Mouse (Mus musculus): ENCODE data around the gene Ick. TPM values are rescaled to one million over a fixed set of nuclear protein-coding genes. Genes with fewer than 3 reads are reported as not detected.
"Not testable (repeated sequence)": the region's sequence is repeated elsewhere in the genome, so short reads cannot be mapped to it uniquely, and the experiment has no call there.

The Ick gene
- polyA plus RNA-seq, 1 experiment, result 8.2 TPM

DNA sequence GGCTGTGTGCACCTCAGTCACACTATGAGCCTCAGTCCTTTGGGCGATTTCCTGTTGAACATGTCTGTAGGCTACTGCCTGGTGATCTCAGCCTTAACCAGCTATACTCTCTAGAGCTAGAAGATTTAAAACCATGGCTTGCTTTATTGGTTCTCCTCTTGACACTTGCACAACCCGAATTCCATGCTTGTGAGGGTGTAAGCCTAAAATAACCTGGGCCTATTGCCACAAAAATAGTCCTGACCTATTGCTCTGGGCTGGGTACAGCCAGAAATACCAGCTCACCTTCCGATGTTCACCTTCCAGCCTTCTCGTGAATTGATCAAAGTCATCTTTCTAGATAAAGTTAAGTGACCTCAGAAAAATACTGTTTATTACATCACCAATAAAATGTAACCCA lies 30.5 kb downstream of the Ick start:
- Histone ChIP-seq H3K36me3 (ENCODE audit: control insufficient read depth, insufficient read depth, low read length) (no peaks in the 10 kb centered on the region; the same call in 1 of the 2 replicates), H3K4me3 (ENCODE audit: insufficient read depth, low read depth, low read length) (no peak overlapping the region), H3K27ac (ENCODE audit: insufficient read depth, low read depth, low read length) (no peak overlapping the region), H3K27me3 (replicated peaks; ENCODE audit: control insufficient read depth, insufficient read depth, low read length) (no peaks in the 10 kb centered on the region), H3K4me1 (ENCODE audit: control insufficient read depth, insufficient read depth, low read length) (no peaks in the 10 kb centered on the region)
- TF ChIP-seq CTCF (conservative IDR thresholded peaks at IDR 0.05; ENCODE audit: insufficient read depth, insufficient read length, low read depth, low read length) (no peak), POLR2A (IDR thresholded peaks at IDR 0.05; ENCODE audit: low read depth, low read length) (no peak)
- 69% methylated on average over 4 of the region's 4 CpGs for WGBS
- peak; percentile 24 for DNase-seq

DNA sequence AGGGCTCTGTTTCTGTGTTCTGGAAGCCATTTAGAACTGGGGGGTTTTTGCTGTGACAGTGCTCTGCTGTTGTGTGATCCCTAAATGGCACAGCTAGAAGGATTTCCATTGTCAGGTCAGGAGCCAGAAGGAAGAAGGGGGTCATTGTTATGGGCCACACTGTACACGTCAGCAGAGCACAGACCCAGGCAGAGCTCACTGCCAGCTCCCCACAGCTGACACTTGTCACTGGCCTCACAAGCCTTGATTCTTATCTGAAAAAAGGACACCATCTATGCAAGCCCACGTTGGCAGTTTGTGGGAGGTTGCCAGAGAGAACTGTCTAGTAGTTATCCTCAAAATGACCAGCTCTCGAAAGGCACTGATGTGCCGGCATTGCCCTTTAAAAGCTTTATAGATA lies 37.1 kb downstream of the Ick start:
- 74% methylated on average over 4 of the region's 4 CpGs for WGBS
- no peak for DNase-seq
- Histone ChIP-seq H3K4me3 (ENCODE audit: insufficient read depth, low read depth, low read length) (no peak overlapping the region), H3K27me3 (replicated peaks; ENCODE audit: control insufficient read depth, insufficient read depth, low read length) (no peaks in the 10 kb centered on the region), H3K4me1 (ENCODE audit: control insufficient read depth, insufficient read depth, low read length) (no peaks in the 10 kb centered on the region), H3K27ac (ENCODE audit: insufficient read depth, low read depth, low read length) (no peak overlapping the region), H3K36me3 (ENCODE audit: control insufficient read depth, insufficient read depth, low read length) (no peaks in the 10 kb centered on the region; the same call in 1 of the 2 replicates)
- TF ChIP-seq CTCF (conservative IDR thresholded peaks at IDR 0.05; ENCODE audit: insufficient read depth, insufficient read length, low read depth, low read length) (no peak), POLR2A (IDR thresholded peaks at IDR 0.05; ENCODE audit: low read depth, low read length) (no peak)

DNA sequence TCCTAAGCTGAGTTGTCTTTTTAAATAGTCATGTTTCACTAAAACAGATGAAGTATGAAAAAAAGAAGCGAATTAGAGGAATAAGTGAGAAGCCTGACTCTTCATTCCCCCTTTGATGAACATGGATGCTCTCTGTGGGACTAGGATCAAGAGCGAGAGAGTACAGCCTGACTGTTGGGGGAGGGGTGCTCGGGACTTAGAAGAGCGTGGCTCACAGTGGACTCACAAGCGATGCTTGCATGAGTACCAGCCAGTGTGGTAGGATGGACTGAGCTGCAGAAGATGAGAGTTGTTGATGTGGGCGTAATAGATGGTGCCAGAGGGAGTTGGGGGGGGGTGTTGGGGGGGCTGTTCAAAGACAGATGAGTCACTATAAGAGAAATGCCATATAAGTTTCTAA lies 37.6 kb downstream of the Ick start:
- Histone ChIP-seq H3K4me3 (ENCODE audit: insufficient read depth, low read depth, low read length) (no peak overlapping the region), H3K27ac (ENCODE audit: insufficient read depth, low read depth, low read length) (no peak overlapping the region), H3K4me1 (ENCODE audit: control insufficient read depth, insufficient read depth, low read length) (no peaks in the 10 kb centered on the region), H3K27me3 (replicated peaks; ENCODE audit: control insufficient read depth, insufficient read depth, low read length) (no peaks in the 10 kb centered on the region), H3K36me3 (ENCODE audit: control insufficient read depth, insufficient read depth, low read length) (no peaks in the 10 kb centered on the region; the same call in 1 of the 2 replicates)
- TF ChIP-seq CTCF (conservative IDR thresholded peaks at IDR 0.05; ENCODE audit: insufficient read depth, insufficient read length, low read depth, low read length) (no peak), POLR2A (IDR thresholded peaks at IDR 0.05; ENCODE audit: low read depth, low read length) (no peak)
- WGBS, result 93% methylated on average over 6 of the region's 6 CpGs
- DNase-seq, result no peak

DNA sequence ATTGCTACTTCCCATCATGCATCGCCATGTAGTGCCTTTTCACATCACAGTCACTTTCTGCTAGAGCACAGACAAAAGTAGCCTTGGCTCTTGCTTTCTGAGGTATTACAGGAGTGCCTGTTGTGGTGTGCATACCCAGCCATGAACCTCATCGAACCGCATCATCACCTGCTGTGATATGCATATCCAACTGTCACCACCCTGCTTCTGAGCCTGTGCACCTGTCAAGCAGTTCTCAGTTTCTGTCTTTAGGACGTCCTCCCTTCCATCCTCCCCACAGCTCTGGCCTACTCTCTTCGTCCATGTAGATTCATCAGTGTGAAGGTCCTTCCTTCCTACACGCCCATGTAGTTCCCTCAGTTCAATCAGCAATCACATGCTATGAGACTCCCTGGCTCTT lies 39.2 kb downstream of the Ick start:
- no peak overlapping the region for H3K4me3 ChIP-seq (ENCODE audit: insufficient read depth, low read depth, low read length)
- H3K27me3 ChIP-seq (replicated peaks; ENCODE audit: control insufficient read depth, insufficient read depth, low read length), result no peaks in the 10 kb centered on the region
- H3K27ac ChIP-seq (ENCODE audit: insufficient read depth, low read depth, low read length), result no peak overlapping the region
- 93% methylated on average over 6 of the region's 6 CpGs for WGBS
- H3K36me3 ChIP-seq (ENCODE audit: control insufficient read depth, insufficient read depth, low read length), result no peaks in the 10 kb centered on the region
- DNase-seq, result no peak
- no peaks in the 10 kb centered on the region for H3K4me1 ChIP-seq (ENCODE audit: control insufficient read depth, insufficient read depth, low read length)
- TF ChIP-seq POLR2A (IDR thresholded peaks at IDR 0.05; ENCODE audit: low read depth, low read length) (no peak), CTCF (conservative IDR thresholded peaks at IDR 0.05; ENCODE audit: insufficient read depth, insufficient read length, low read depth, low read length) (no peak)

DNA sequence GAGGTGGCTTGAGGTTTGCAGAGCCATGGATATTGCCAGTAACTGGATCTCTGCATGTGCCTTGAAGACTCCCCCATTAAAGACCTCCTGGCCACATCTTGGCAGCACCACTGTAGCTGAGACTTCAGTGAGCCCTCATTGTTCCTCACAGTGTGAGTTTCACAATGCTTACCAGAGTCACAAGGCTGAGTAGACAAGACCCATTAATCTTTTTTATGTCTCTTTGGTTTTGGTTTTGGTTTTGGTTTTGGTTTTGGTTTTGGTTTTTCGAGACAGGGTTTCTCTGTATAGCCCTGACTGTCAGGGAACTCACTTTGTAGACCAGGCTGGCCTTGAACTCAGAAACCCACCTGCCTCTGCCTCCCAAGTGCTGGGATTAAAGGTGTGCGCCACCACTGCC lies 40.8 kb downstream of the Ick start:
- not testable (repeated sequence) for H3K36me3 ChIP-seq (ENCODE audit: control insufficient read depth, insufficient read depth, low read length); H3K4me1 ChIP-seq (ENCODE audit: control insufficient read depth, insufficient read depth, low read length); H3K4me3 ChIP-seq (ENCODE audit: insufficient read depth, low read depth, low read length); H3K27me3 ChIP-seq (replicated peaks; ENCODE audit: control insufficient read depth, insufficient read depth, low read length); H3K27ac ChIP-seq (ENCODE audit: insufficient read depth, low read depth, low read length)
- 69% methylated on average over 2 of the region's 2 CpGs for WGBS
- DNase-seq, result peak; percentile 25

DNA sequence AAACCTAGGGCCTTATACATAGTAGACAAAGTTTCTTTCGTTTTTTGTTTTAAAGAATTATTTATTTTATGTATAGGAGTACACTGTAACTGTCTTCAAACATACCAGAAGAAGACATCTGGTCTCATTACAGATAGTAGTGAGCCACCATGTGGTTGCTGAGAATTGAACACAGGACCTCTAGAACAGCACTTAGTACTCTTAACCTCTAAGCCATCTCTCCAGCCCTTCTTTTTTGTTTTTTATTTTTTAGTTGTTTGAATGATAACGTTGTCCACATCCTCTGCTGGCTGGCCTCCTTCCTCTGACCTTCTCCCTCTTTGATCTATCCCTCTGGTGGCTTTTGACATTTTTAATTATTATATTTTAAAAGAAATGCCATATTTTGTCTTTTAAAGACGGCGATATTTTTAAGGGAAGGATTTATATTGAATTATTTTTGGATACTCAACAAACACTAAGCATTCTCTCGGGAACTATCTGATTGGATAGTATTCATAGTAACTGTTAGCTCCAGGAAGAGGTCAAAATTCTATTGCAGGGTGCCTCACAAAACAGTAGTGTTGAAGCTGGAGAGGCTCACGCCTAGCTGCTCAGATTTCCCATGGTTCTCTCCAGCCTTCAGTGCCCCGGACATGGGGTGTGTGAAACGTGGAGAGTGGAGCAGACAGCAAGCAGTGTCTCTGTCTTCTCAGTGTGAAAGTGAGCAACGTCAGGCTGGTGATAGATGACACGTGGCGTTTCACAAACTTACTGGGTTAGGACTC lies 45.4 kb downstream of the Ick start:
- no peak overlapping the region for H3K4me3 ChIP-seq (ENCODE audit: insufficient read depth, low read depth, low read length)
- no peaks in the 10 kb centered on the region for H3K4me1 ChIP-seq (ENCODE audit: control insufficient read depth, insufficient read depth, low read length)
- no peak for TF ChIP-seq CTCF (conservative IDR thresholded peaks at IDR 0.05; ENCODE audit: insufficient read depth, insufficient read length, low read depth, low read length)
- TF ChIP-seq POLR2A (IDR thresholded peaks at IDR 0.05; ENCODE audit: low read depth, low read length), result no peak
- H3K36me3 ChIP-seq (ENCODE audit: control insufficient read depth, insufficient read depth, low read length), result no peaks in the 10 kb centered on the region
- H3K27ac ChIP-seq (ENCODE audit: insufficient read depth, low read depth, low read length), result no peak overlapping the region
- H3K27me3 ChIP-seq (replicated peaks; ENCODE audit: control insufficient read depth, insufficient read depth, low read length), result no peaks in the 10 kb centered on the region
- 69% methylated on average over 11 of the region's 11 CpGs for WGBS
- no peak for DNase-seq

DNA sequence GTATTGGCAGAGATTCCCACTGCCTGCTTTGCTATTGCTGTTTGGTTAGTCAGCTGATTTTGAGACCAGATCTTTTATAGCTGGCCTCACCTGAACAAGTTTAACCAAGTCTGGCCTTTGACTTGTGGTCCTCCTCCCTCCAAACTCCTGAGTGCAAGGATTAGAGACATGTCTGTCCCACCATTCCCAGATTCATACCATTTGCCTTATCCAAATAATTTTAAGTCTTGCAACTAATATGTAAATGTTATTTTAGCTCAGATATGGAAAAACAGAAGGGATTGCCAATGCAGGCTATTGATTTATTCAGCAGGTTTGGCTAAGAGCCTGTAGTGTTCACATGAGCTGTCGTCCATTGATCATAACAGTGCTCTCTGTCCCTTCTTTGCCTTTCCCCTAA lies 48.2 kb downstream of the Ick start:
- WGBS, result 83% methylated on average over 1 of the region's 1 CpGs
- H3K4me3 ChIP-seq (ENCODE audit: insufficient read depth, low read depth, low read length), result no peak overlapping the region
- H3K27me3 ChIP-seq (replicated peaks; ENCODE audit: control insufficient read depth, insufficient read depth, low read length), result no peaks in the 10 kb centered on the region
- H3K27ac ChIP-seq (ENCODE audit: insufficient read depth, low read depth, low read length), result no peak overlapping the region
- TF ChIP-seq POLR2A (IDR thresholded peaks at IDR 0.05; ENCODE audit: low read depth, low read length) (no peak), CTCF (conservative IDR thresholded peaks at IDR 0.05; ENCODE audit: insufficient read depth, insufficient read length, low read depth, low read length) (no peak)
- H3K4me1 ChIP-seq (ENCODE audit: control insufficient read depth, insufficient read depth, low read length), result no peaks in the 10 kb centered on the region
- no peaks in the 10 kb centered on the region for H3K36me3 ChIP-seq (ENCODE audit: control insufficient read depth, insufficient read depth, low read length)
- DNase-seq, result no peak

Data from kidney, adult 2 months (tissue).